ENCODE assay signal across 18 mouse cellular contexts in genomic region chr11:60265271-60265985, GRCm38 (mm10). TPM values are rescaled to one million over a fixed set of nuclear protein-coding genes. Genes with fewer than 3 reads are reported as not detected.
DNase-seq lines count a peak whose midpoint lies in the region; ATAC-seq and TF ChIP-seq lines count a peak whose summit lies in the region.
"Had no signal": no experiment of that assay in that cellular context is flagged by ENCODE, and none has a peak within 500 bp of the region (broad histone marks: within the 10 kb centered on the region; RNA-seq: fewer than 3 reads in every experiment).

No protein-coding gene starts in this region.

- peak; percentile 15; the same call in 1 of the 2 replicates for TF ChIP-seq CTCF in lung, postnatal 0 days (IDR thresholded peaks at IDR 0.05)

- H3K4me3 ChIP-seq in hindbrain, embryonic 13.5 days, result no peak overlapping the region
- no peak overlapping the region for H3K4me3 ChIP-seq in hindbrain, embryonic 14.5 days (replicated peaks; ENCODE audit: low read length)
- no peak overlapping the region for H3K4me3 ChIP-seq in lung, postnatal 0 days (ENCODE audit: low read depth, low read length)
- H3K4me3 ChIP-seq: forebrain, embryonic 12.5 days; heart, embryonic 12.5 days; hindbrain, embryonic 10.5 days; liver, embryonic 13.5 days; neural tube, embryonic 15.5 days; stomach, embryonic 15.5 days had no signal

- 94% methylated on average over 4 of the region's 4 CpGs for WGBS in hindbrain, embryonic 13.5 days
- WGBS in hindbrain, embryonic 14.5 days, result 82% methylated on average over 4 of the region's 4 CpGs
- WGBS in lung, postnatal 0 days, result 80% methylated on average over 4 of the region's 4 CpGs

- H3K4me1 ChIP-seq in hindbrain, embryonic 13.5 days (replicated peaks), result peaks cover 38% of the 10 kb centered on the region
- peaks cover 14% of the 10 kb centered on the region for H3K4me1 ChIP-seq in hindbrain, embryonic 14.5 days (replicated peaks; ENCODE audit: control insufficient read depth, insufficient read depth, low read length)
- 0 out of 2 replicates have a peak, but pooled peaks cover 2% of the 10 kb centered on the region for H3K4me1 ChIP-seq in lung, postnatal 0 days (ENCODE audit: insufficient read depth, low read depth, low read length)
- H3K4me1 ChIP-seq: heart, embryonic 12.5 days; stomach, embryonic 15.5 days had no signal

- no peak overlapping the region for H3K4me2 ChIP-seq in hindbrain, embryonic 13.5 days
- no peak overlapping the region for H3K4me2 ChIP-seq in hindbrain, embryonic 14.5 days (replicated peaks)
- H3K4me2 ChIP-seq in lung, postnatal 0 days (replicated peaks; ENCODE audit: low read depth, low read length), result no peak overlapping the region
- H3K4me2 ChIP-seq: forebrain, embryonic 12.5 days; heart, embryonic 12.5 days; liver, embryonic 13.5 days; neural tube, embryonic 15.5 days; stomach, embryonic 15.5 days had no signal

- DNase-seq in hindbrain, embryonic 14.5 days (ENCODE audit: low spot score), result no peak
- DNase-seq in lung, postnatal 0 days (ENCODE audit: low spot score), result no peak
- DNase-seq in lung, postnatal 4 days, result no peak
- DNase-seq in cerebellum, postnatal 25 days, result peak; percentile 51 to 58
- peak; percentile 57 for DNase-seq in thymus, postnatal 25 days
- DNase-seq in adrenal gland, postnatal 4 days (ENCODE audit: low spot score in 2 of 2), result no peak
- no peak for DNase-seq in spleen, postnatal 10 days (ENCODE audit: low spot score in 2 of 2)
- DNase-seq: adrenal gland, postnatal 36 days; gastrocnemius, postnatal 10 days; liver, embryonic 13.5 days had no signal

- H3K9me3 ChIP-seq in hindbrain, embryonic 13.5 days, result no peaks in the 10 kb centered on the region
- H3K9me3 ChIP-seq in hindbrain, embryonic 14.5 days (ENCODE audit: control insufficient read depth, low read length), result no peaks in the 10 kb centered on the region
- H3K9me3 ChIP-seq in lung, postnatal 0 days (ENCODE audit: low read length), result no peaks in the 10 kb centered on the region
- H3K9me3 ChIP-seq: forebrain, embryonic 12.5 days; heart, embryonic 12.5 days; hindbrain, embryonic 10.5 days; liver, embryonic 13.5 days; neural tube, embryonic 15.5 days; stomach, embryonic 15.5 days had no signal

- no peak overlapping the region for H3K9ac ChIP-seq in hindbrain, embryonic 13.5 days
- H3K9ac ChIP-seq in hindbrain, embryonic 14.5 days, result no peak overlapping the region
- no peak overlapping the region for H3K9ac ChIP-seq in lung, postnatal 0 days (replicated peaks; ENCODE audit: low read depth)
- H3K9ac ChIP-seq: forebrain, embryonic 12.5 days; heart, embryonic 12.5 days; liver, embryonic 13.5 days; neural tube, embryonic 15.5 days; stomach, embryonic 15.5 days had no signal

- 0 out of 2 replicates have a peak overlapping the region, but pooled peaks have one; percentile 35 for H3K27ac ChIP-seq in hindbrain, embryonic 13.5 days
- no peak overlapping the region for H3K27ac ChIP-seq in hindbrain, embryonic 14.5 days
- H3K27ac ChIP-seq in lung, postnatal 0 days (ENCODE audit: low read length), result no peak overlapping the region
- H3K27ac ChIP-seq: liver, embryonic 13.5 days; macrophage; neural tube, embryonic 15.5 days; stomach, embryonic 15.5 days had no signal

- H3K36me3 ChIP-seq in hindbrain, embryonic 13.5 days, result peaks cover 34% of the 10 kb centered on the region
- H3K36me3 ChIP-seq in hindbrain, embryonic 14.5 days (replicated peaks; ENCODE audit: control insufficient read depth, insufficient read depth), result peaks cover 26% of the 10 kb centered on the region; the same call in 1 of the 2 replicates
- H3K36me3 ChIP-seq in lung, postnatal 0 days (ENCODE audit: insufficient read depth, low read length), result peaks cover 4% of the 10 kb centered on the region
- H3K36me3 ChIP-seq: hindbrain, embryonic 10.5 days had no signal

- no peak for TF ChIP-seq EP300 in lung, postnatal 0 days (IDR thresholded peaks at IDR 0.05)

- ATAC-seq in hindbrain, embryonic 13.5 days (ENCODE audit: low FRiP score), result no peak
- ATAC-seq in hindbrain, embryonic 14.5 days (ENCODE audit: low FRiP score), result no peak
- ATAC-seq in lung, postnatal 0 days, result no peak
- ATAC-seq: midbrain, embryonic 16.5 days had no signal

- no peaks in the 10 kb centered on the region for H3K27me3 ChIP-seq in hindbrain, embryonic 13.5 days
- H3K27me3 ChIP-seq in hindbrain, embryonic 14.5 days (ENCODE audit: control insufficient read depth, insufficient read depth, low read length), result no peaks in the 10 kb centered on the region
- no peaks in the 10 kb centered on the region for H3K27me3 ChIP-seq in lung, postnatal 0 days (replicated peaks; ENCODE audit: insufficient read depth, low read length)
- H3K27me3 ChIP-seq: forebrain, embryonic 12.5 days; heart, embryonic 12.5 days; liver, embryonic 13.5 days; neural tube, embryonic 15.5 days; stomach, embryonic 15.5 days had no signal

RNA-seq across cellular contexts. Expression of gene Srebf1, which starts 43.0 kb away (rescaled TPM):
- 38.2 and 43.9 TPM in 2 replicates for polyA plus RNA-seq in hindbrain, embryonic 13.5 days (2015; fragmentation: Nextera tagmentation; extraction: Ambion mirVana)
- polyA plus RNA-seq in hindbrain, embryonic 14.5 days (2014; fragmentation: Nextera tagmentation; extraction: Ambion mirVana), result 37.3 and 40.3 TPM in 2 replicates
- polyA plus RNA-seq in lung, postnatal 0 days (2015; fragmentation: Nextera tagmentation; extraction: Ambion mirVana), result 61.7 and 70.1 TPM in 2 replicates
- 100 to 1,000 TPM; 135 to 160 TPM for total RNA-seq in adrenal gland, postnatal 4 days (2021)

Comparison
In these comparisons a context has a peak if more than half of its experiments do, and no peak if none do; other contexts are left out.
1. DNase-seq: peak in cerebellum, postnatal 25 days (2 of 2) and thymus, postnatal 25 days (single experiment); none in hindbrain, embryonic 14.5 days (single experiment), lung, postnatal 0 days (single experiment), lung, postnatal 4 days (0 of 2), adrenal gland, postnatal 4 days (0 of 2) and spleen, postnatal 10 days (0 of 2).